Mouse (Mus musculus) frontal cortex, adult (tissue): ENCODE measurements at regions not wholly inside any gene's neighbourhood (a gene's known extent, or its start where the extent isn't known, plus 50 kb on each side); places are given as distances from the start of the nearest gene placed in this dataset.

Source experiments
- ATAC-seq: cut with Nextera tagmentation; 2 replicates; pipeline ENCODE4 v1.9.2; 2017; ENCODE audit warnings: mild to moderate bottlenecking, moderate library complexity, mixed read lengths; ENCODE audit not compliant: low TSS enrichment

DNA sequence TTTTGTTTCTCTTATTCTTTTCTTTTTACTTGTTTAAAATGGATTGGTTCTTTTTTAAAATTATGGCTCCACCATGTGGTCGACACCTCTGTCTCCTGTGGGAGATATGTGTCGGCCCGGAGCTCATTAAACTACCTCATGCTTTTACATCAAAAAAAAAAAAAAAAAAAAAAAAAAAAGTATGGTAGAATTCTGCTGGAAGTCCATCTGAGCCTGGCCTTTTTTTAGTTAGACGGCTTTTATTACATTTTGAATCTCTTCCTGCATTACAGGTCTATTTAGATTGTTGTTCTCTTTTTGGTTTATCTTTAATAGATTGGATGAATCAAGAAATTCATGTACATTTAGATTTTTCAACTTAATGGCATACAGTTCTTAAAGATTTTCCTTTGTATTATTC lies 350.8 kb upstream of the Ascc3 start:
- ATAC-seq: no peak

DNA sequence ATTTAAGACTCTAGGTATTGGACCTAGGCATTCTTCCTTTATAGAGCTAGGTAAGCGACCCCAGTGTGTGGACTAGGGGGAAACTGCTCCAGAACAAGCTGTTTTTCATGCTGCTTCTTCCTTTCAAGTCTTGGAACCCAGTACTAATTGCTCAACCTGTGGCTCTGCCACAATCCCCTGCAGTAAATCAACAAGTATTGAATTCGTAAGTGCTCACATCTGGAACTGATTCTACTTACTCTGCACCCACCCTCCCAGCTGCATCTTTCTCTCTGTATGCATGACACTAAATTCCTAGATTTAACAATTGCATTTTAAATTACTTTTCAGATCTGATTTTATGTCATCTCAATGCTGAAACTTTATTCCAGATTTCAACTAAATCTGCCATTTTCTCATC lies 388.9 kb upstream of the Ascc3 start:
- no peak for ATAC-seq

DNA sequence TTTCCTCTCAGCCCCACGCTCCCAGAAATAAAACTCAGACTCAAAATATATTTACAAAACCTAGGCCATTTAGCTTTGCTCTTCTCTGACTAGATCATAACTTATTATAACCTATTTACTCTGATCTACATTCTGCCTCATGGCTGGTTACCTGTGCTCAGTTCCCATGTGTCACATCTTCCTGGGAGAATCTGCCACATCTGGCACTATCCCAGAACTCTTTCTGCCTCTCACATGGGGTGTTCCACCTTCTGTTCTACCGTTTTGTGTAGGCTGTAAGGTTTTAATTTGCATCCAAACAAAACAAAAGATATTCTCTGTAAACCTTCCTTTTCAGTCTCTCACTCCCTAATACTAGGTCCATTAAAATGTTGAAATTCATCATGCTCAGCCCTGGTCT lies 390.8 kb upstream of the Ascc3 start:
- ATAC-seq: no peak

DNA sequence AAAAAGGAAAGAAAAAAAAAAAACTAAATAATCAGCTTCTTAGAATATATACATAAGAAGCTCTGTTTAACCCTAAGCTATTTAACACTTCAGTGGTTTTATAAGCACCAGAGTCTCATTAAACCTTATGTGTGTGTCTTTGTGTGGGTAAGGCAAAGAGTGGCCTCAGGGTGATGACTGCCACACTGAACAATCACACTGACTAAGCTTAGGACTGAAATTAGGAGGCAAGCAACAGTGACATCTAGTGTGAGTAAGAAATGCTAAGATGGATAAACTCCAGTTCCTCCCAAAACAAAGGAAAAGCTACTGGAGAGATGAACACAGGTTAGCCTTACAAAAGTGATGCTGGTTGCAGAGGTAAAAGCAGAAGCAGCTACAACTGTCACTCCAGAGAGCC lies 392.6 kb upstream of the Ascc3 start:
- peak; percentile 95 for ATAC-seq

DNA sequence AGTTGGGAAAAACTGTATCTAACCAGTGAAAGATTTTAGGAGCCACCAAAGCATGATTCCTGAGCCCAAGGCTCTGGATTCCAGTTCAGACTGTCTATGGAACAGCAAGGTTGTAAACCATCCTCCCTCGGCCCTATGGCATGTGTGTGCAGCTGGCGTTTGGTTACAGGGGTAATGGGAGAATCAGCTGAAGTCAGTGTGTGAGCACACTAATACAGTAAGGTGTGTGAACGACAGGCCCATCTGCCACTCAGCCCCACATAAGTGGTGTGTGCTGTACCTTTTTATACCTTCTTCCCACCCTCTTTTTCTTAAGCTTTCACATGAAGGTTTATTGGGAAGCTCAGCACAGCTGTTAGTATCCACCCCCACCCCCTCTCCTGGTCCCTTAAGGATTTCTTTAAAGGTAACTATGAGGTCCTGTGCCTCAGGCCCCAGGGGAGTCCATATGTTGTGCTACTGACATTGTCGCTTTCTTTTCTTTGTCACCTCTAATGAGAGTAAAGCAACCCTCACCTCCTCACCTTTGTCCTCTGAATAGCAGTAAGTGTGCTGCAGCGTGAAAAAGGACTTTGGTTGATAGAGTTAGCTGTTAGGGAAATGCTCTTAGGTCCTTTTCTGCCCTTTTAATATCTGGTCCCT lies 394.5 kb upstream of the Ascc3 start:
- ATAC-seq: no peak

DNA sequence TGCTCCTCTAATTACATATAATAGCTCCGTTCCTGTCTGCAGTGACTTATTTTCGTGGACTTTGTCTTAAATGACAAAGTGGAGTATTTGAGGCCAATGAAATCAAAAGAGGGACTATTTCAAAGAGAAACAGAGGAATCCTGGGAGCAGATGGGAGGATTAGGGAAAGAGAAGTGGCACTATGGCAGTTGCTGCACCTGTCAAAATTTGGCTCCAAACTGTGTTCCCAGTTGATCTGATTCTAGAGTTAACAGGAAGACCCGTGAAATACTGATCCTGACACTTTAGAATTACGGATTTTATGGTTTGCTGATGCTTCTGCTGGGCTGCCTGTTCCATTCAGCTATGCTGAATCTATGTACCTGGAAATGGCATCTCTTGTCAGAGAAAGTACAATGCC lies 401.7 kb upstream of the Grik2 start:
- ATAC-seq: no peak

DNA sequence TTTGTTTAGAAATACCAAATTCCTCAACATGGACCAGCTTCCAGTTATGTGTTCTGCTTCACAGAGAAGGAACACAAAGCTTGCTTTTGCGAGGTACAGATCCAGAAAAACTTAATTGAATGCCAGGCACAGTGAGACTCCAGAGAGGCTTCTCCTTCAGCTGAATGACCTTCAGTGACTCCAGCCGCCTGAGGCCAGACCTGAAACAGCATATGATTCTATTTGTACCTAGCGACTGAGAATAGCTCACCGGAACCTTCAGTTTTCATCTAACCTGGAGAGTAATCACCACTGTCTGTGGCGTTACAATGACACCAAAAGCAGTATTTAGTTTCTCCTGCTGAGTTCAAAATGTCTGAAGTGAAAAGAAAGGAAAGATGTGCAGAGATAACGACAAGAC lies 380.6 kb upstream of the Grik2 start:
- ATAC-seq: no peak

DNA sequence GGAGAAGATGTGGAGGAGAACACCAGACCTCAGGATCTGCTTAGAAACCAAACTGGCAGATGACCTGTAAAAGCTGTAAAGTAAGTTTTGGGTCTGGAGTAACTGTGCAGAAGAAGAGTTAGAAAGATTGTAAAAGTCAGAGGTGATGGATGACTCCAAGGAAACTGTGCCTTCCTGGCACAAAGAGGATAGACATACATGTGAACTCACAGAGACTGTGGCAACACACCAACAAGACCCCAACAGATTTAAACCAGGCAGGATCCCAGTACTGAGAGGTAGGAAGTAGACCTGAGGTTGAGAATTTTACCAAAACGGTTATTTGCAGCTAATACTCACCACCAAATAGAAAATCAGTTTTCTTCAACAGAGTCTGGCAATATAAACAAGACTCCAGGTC lies 349.8 kb upstream of the Grik2 start:
- ATAC-seq: no peak

DNA sequence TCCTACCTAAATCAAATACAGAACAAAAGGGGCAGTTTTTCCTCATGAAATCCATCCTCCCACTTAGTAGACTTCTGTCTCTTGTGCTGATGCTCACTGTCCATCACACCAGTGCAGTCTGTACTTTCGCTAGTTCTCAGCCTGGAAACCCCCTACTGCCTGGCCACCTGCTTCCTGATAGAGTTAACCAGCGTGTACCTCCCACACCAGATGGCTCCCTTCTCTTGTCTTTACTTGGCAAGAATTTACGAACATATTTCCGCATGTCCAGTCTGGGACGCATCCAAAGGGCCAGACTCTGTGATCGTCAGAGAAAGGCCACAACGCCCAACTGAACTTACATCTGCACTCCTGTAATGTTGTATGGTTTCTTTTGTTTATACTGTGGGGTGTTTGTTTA lies 349.2 kb upstream of the Grik2 start:
- no peak for ATAC-seq

DNA sequence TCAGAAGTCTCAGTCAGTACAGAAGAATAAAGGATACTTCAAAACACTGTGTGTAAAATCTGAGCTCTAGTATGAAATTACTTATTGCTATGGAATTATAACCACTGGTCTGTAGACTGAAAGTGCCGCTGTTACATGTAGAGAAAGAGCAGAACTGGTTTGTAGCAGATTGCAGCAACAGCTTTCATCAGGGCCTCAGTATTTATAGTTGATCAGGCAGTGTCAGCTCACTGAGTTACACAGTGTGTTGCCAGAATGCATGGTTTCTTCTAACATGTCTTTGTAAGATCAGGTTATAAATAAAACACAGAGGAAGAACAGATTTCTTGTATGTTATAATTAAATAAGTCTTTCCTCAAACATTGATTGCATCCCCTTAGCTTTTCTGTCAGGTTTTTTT lies 347.6 kb upstream of the Grik2 start:
- no peak for ATAC-seq

DNA sequence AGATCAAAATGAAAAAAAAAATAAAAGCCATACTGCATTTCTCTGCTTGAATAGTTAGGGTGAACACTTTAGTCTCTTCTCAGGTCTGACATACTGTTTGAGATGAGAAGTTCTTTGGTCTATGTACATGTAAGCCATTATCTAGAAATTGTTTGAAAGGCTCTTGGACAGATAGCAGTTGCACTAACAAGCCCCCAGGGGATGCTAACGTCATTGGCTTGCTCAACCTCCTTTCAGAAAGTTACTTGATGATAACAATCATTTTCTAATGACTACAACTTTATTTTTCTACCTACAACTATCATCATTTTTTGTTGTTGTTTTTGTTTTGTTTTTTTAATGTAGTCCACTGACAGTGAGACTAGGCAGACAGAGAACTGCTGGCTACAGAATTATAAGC lies 346.9 kb upstream of the Grik2 start:
- no peak for ATAC-seq
